Mouse (Mus musculus): ENCODE measurements around the gene Fam13a. TPM values are rescaled to one million over a fixed set of nuclear protein-coding genes. Genes with fewer than 3 reads are reported as not detected.

Fam13a gene
- polyA plus RNA-seq, 1 experiment from 2014 or later = 7.5 TPM

GRCm38 (mm10) chr6:59024806-59025205 lies 457 bp upstream of the Fam13a start:
- Histone ChIP-seq H3K9ac (peak overlapping the region; percentile 28; the same call in 1 of the 2 replicates), H3K27ac (0 out of 2 replicates have a peak overlapping the region, but pooled peaks have one; percentile 33), H3K9me3 (no peaks in the 10 kb centered on the region), H3K27me3 (no peaks in the 10 kb centered on the region), H3K4me3 (peak overlapping the region; percentile 63), H3K4me2 (peak overlapping the region; percentile 72), H3K36me3 (no peaks in the 10 kb centered on the region), H3K4me1 (peaks cover 5% of the 10 kb centered on the region; the same call in 1 of the 2 replicates)
- ATAC-seq (ENCODE audit: insufficient number of reproducible peaks, insufficient read depth, low FRiP score, low TSS enrichment, low read depth) = no peak
- WGBS = 17% methylated on average over 3 of the region's 3 CpGs

DNA sequence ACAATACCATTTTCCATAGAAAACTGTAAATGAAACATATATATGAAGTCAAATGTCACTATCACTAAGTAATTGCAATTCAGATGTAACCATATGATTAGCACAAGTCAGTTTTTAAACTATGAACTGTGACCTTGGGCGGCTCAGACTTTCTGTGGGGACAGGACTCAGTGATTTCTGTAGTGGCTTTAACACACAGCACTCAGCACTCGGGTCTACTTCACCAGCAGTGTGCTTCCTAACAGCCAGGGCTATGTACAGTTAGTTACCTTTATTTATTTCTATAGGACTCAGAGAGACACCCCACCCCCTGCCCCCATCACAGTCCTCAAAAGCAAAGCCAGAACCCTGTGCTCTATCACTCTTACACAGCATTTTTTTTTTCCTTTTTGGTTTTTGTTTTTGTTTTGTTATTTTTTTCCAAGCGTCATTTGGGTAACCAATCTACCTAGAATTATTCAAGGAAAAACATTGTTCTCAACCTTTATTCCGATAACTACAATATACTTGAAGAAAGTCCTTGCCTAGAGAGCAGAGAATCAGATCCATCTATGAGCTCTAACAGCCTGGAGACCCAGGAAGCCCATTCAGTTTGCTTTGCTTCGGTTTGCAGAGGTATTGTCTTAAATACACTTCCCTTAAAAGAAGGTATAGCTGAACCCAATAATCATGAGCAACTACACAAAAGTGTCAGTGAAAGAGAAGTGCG lies 740 bp downstream of the Fam13a start:
- no peak for ATAC-seq (ENCODE audit: insufficient number of reproducible peaks, insufficient read depth, low FRiP score, low TSS enrichment, low read depth)
- Histone ChIP-seq H3K27me3 (no peaks in the 10 kb centered on the region), H3K9me3 (no peaks in the 10 kb centered on the region), H3K9ac (peak overlapping the region; percentile 71), H3K27ac (no peak overlapping the region), H3K4me2 (peak overlapping the region; percentile 72), H3K4me3 (peak overlapping the region; percentile 63), H3K36me3 (no peaks in the 10 kb centered on the region), H3K4me1 (peaks cover 5% of the 10 kb centered on the region; the same call in 1 of the 2 replicates)
- 50% methylated on average over 6 of the region's 6 CpGs for WGBS

DNA sequence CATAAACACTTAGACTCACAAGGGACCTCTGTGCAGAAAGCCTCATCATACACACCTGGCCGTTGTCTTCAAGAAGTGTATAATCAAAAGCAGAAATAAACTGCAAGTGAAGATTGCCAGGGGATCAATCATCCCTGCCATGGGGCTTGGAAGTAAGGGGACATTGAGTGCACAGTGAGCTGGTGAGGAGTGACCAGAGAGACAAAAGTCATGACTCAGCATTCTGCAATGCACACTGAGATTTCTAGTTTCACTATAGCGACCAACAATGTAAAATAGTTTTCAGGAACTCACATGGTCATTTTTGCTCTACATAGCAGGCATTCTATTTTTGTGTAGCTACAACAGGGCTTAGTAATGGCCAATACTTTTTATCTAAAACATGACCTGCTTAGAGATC lies 1.7 kb downstream of the Fam13a start:
- WGBS = 78% methylated on average over 2 of the region's 2 CpGs
- peaks cover 5% of the 10 kb centered on the region; the same call in 1 of the 2 replicates for H3K4me1 ChIP-seq
- H3K27me3 ChIP-seq = no peaks in the 10 kb centered on the region
- H3K4me2 ChIP-seq = no peak overlapping the region
- no peak overlapping the region for H3K4me3 ChIP-seq
- H3K27ac ChIP-seq = no peak overlapping the region
- no peak overlapping the region for H3K9ac ChIP-seq
- H3K9me3 ChIP-seq = no peaks in the 10 kb centered on the region
- H3K36me3 ChIP-seq = no peaks in the 10 kb centered on the region
- ATAC-seq (ENCODE audit: insufficient number of reproducible peaks, insufficient read depth, low FRiP score, low TSS enrichment, low read depth) = no peak

- Histone ChIP-seq H3K4me2 (no peak overlapping the region), H3K27ac (no peak overlapping the region), H3K9ac (no peak overlapping the region), H3K4me3 (no peak overlapping the region), H3K36me3 (no peaks in the 10 kb centered on the region), H3K27me3 (no peaks in the 10 kb centered on the region), H3K4me1 (peaks cover 5% of the 10 kb centered on the region; the same call in 1 of the 2 replicates), H3K9me3 (no peaks in the 10 kb centered on the region)
- WGBS = 87% methylated on average over 2 of the region's 2 CpGs
- no peak for ATAC-seq (ENCODE audit: insufficient number of reproducible peaks, insufficient read depth, low FRiP score, low TSS enrichment, low read depth)
Observed at GRCm38 (mm10) chr6:59020346-59020745, 4.0 kb downstream of the Fam13a start.

GRCm38 (mm10) chr6:59019847-59020246 lies 4.5 kb downstream of the Fam13a start:
- Histone ChIP-seq H3K27ac (no peak overlapping the region), H3K27me3 (no peaks in the 10 kb centered on the region), H3K9me3 (no peaks in the 10 kb centered on the region), H3K4me3 (no peak overlapping the region), H3K36me3 (no peaks in the 10 kb centered on the region), H3K9ac (no peak overlapping the region), H3K4me1 (peaks cover 5% of the 10 kb centered on the region; the same call in 1 of the 2 replicates), H3K4me2 (no peak overlapping the region)
- WGBS = 47% methylated on average over 1 of the region's 1 CpGs
- ATAC-seq (ENCODE audit: insufficient number of reproducible peaks, insufficient read depth, low FRiP score, low TSS enrichment, low read depth) = no peak

- no peaks in the 10 kb centered on the region for H3K27me3 ChIP-seq
- WGBS = 59% methylated on average over 1 of the region's 1 CpGs
- ATAC-seq (ENCODE audit: insufficient number of reproducible peaks, insufficient read depth, low FRiP score, low TSS enrichment, low read depth) = peak; percentile 67; the same call in 1 of the 2 replicates
- H3K36me3 ChIP-seq = no peaks in the 10 kb centered on the region
- H3K4me3 ChIP-seq = no peak overlapping the region
- H3K9me3 ChIP-seq = no peaks in the 10 kb centered on the region
- no peak overlapping the region for H3K9ac ChIP-seq
- no peak overlapping the region for H3K27ac ChIP-seq
- H3K4me2 ChIP-seq = no peak overlapping the region
- no peaks in the 10 kb centered on the region for H3K4me1 ChIP-seq
Observed at GRCm38 (mm10) chr6:59016336-59016832, 8.0 kb downstream of the Fam13a start.

- ATAC-seq (ENCODE audit: insufficient number of reproducible peaks, insufficient read depth, low FRiP score, low TSS enrichment, low read depth) = no peak
- H3K4me2 ChIP-seq = no peak overlapping the region
- no peaks in the 10 kb centered on the region for H3K9me3 ChIP-seq
- H3K4me3 ChIP-seq = no peak overlapping the region
- no peaks in the 10 kb centered on the region for H3K36me3 ChIP-seq
- H3K4me1 ChIP-seq = no peaks in the 10 kb centered on the region
- H3K9ac ChIP-seq = no peak overlapping the region
- no peak overlapping the region for H3K27ac ChIP-seq
- WGBS = 77% methylated on average over 2 of the region's 2 CpGs
- H3K27me3 ChIP-seq = no peaks in the 10 kb centered on the region
Observed at GRCm38 (mm10) chr6:59014760-59015159, 9.6 kb downstream of the Fam13a start.

GRCm38 (mm10) chr6:59014088-59014759 lies 10.1 kb downstream of the Fam13a start:
- WGBS = 86% methylated on average over 8 of the region's 8 CpGs
- H3K27me3 ChIP-seq = no peaks in the 10 kb centered on the region
- H3K27ac ChIP-seq = no peak overlapping the region
- H3K4me1 ChIP-seq = no peaks in the 10 kb centered on the region
- no peak overlapping the region for H3K4me3 ChIP-seq
- no peaks in the 10 kb centered on the region for H3K36me3 ChIP-seq
- ATAC-seq (ENCODE audit: insufficient number of reproducible peaks, insufficient read depth, low FRiP score, low TSS enrichment, low read depth) = no peak
- no peak overlapping the region for H3K4me2 ChIP-seq
- no peak overlapping the region for H3K9ac ChIP-seq
- no peaks in the 10 kb centered on the region for H3K9me3 ChIP-seq

DNA sequence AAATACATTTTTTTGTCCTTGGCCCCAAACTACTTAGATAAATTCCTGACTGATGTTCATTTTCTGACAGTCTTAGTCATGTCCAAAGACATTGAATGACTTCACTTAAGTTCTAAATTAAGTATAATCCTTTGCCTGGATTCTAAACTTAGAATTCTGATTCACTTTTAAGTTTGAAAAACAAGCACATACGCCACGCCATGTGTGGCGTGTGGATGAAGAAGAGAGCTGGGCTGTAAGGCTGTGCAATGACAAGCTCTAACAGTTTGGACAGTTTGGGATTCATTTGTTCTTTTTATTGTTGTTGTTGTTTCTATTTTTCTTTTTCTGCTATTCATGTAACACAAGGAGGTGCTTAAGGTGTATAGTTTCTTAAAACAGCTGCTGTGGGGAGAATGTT lies 13.6 kb downstream of the Fam13a start:
- no peak for ATAC-seq (ENCODE audit: insufficient number of reproducible peaks, insufficient read depth, low FRiP score, low TSS enrichment, low read depth)
- WGBS = 80% methylated on average over 3 of the region's 3 CpGs
- no peak overlapping the region for H3K9ac ChIP-seq
- H3K4me1 ChIP-seq = no peaks in the 10 kb centered on the region
- H3K9me3 ChIP-seq = no peaks in the 10 kb centered on the region
- H3K36me3 ChIP-seq = no peaks in the 10 kb centered on the region
- no peak overlapping the region for H3K4me3 ChIP-seq
- H3K4me2 ChIP-seq = no peak overlapping the region
- no peak overlapping the region for H3K27ac ChIP-seq
- no peaks in the 10 kb centered on the region for H3K27me3 ChIP-seq

DNA sequence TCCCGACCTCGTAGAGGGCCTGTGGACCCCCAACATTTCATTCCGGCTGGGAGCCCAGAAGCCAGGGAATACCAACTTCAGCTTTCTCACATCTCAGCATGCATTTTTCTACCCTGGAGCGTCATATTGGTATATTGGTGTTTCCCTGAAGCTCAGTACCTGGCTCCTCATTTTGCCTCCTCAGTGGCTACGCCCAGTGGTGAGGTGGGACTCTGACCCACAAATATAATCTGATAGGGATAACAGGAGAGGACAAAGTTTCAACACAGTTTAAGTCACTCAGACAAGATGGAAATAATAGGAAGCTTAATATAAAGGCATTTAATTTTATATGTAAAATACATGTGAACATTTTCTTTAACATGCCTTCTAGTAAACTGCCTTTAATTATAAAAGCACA lies 19.7 kb downstream of the Fam13a start:
- H3K4me2 ChIP-seq = no peak overlapping the region
- 95% methylated on average over 5 of the region's 5 CpGs for WGBS
- H3K27ac ChIP-seq = no peak overlapping the region
- no peaks in the 10 kb centered on the region for H3K9me3 ChIP-seq
- H3K4me1 ChIP-seq = no peaks in the 10 kb centered on the region
- H3K27me3 ChIP-seq = no peaks in the 10 kb centered on the region
- ATAC-seq (ENCODE audit: insufficient number of reproducible peaks, insufficient read depth, low FRiP score, low TSS enrichment, low read depth) = no peak
- H3K36me3 ChIP-seq = no peaks in the 10 kb centered on the region
- H3K9ac ChIP-seq = no peak overlapping the region
- no peak overlapping the region for H3K4me3 ChIP-seq

DNA sequence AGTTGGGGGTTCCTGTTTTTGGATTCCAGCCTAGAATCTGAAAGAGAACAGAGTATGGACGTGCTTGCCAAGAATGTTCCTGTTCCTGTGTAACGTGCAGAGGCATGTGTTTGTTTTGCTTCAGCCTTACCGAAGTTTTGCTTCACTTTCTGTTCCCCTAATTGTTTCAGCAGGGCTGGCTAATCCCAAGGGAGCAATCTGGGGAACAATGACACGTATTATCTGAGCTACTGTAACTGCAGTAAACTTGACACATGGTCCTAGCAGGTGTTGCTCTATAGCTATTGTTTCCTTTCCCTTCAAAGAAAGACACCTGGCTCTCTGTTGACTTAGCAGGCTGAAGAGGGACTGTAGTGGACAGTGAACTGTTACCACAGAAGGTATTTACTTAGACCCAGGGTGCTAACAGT lies 25.3 kb downstream of the Fam13a start:
- WGBS = 29% methylated on average over 4 of the region's 4 CpGs
- ATAC-seq (ENCODE audit: insufficient number of reproducible peaks, insufficient read depth, low FRiP score, low TSS enrichment, low read depth) = 0 out of 2 replicates have a peak, but pooled peaks have one; percentile 56
- no peak overlapping the region for H3K4me2 ChIP-seq

More for the DNA sequence above, 25.3 kb downstream of the Fam13a start:
- Histone ChIP-seq H3K4me1 (peaks cover 9% of the 10 kb centered on the region; the same call in 1 of the 2 replicates), H3K4me3 (no peak overlapping the region), H3K36me3 (no peaks in the 10 kb centered on the region), H3K27me3 (no peaks in the 10 kb centered on the region), H3K27ac (no peak overlapping the region), H3K9me3 (no peaks in the 10 kb centered on the region), H3K9ac (no peak overlapping the region)
